Mouse (Mus musculus): Measurements from ENCODE around the gene Hba-a2. TPM values are rescaled to one million over a fixed set of nuclear protein-coding genes. Genes with fewer than 3 reads are reported as not detected.
"Not testable (repeated sequence)": the region's sequence is repeated elsewhere in the genome, so short reads cannot be mapped to it uniquely, and the experiment has no call there.

Hba-a2 gene
- polyA plus RNA-seq (2014; fragmentation: Nextera tagmentation; extraction: Ambion mirVana): 5,591 and 5,690 TPM in 2 replicates

DNA sequence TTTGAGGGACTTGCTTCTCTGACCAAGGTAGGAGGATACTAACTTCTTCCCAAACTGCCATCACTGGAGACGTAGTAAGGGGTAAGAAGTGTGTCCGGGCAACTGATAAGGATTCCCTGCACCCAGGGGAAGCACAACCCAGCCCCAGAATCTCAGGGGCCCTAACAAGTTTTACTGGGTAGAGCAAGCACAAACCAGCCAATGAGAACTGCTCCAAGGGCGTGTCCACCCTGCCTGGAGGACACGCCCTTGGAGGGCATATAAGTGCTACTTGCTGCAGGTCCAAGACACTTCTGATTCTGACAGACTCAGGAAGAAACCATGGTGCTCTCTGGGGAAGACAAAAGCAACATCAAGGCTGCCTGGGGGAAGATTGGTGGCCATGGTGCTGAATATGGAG lies at the start of gene Hba-a2:
TSS of gene Hba-a2 (plus strand) at position 287 of the 400 bp plus-strand sequence.
- WGBS: no CpG with 5 or more reads among the region's 4 CpGs
- not testable (repeated sequence) for H3K4me3 ChIP-seq (ENCODE audit: low read depth, low read length); H3K36me3 ChIP-seq (ENCODE audit: control insufficient read depth, insufficient read depth, low read length); H3K9me3 ChIP-seq (ENCODE audit: control insufficient read depth, low read length); H3K27me3 ChIP-seq (ENCODE audit: control insufficient read depth, insufficient read depth, low read length); H3K9ac ChIP-seq (ENCODE audit: low read length); H3K4me2 ChIP-seq; ATAC-seq (ENCODE audit: low FRiP score); H3K4me1 ChIP-seq (ENCODE audit: control insufficient read depth, insufficient read depth, low read length); DNase-seq (ENCODE audit: low spot score, missing footprints); H3K27ac ChIP-seq (ENCODE audit: low read depth, low read length)

DNA sequence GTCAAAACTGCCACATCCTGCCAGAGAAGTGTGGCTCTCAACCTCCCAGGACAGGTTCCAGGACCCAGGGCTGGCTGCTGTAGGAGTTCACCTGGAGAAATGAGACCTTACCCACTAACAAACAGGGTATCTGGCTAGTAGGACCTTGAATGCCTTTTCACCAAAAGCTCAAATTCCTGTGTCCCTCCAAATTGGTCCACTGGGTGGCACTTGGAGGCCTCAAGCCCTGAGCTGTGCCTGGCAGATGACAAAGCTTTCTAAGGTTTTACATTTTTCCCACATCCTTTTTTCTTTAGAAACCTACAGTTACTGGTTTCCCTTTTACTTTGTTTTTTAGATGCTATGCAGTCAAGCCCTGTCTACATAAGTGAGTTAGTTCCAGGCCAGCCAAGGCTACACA lies 49.2 kb upstream of the Hba-a2 start:
- H3K4me1 ChIP-seq (ENCODE audit: control insufficient read depth, insufficient read depth, low read length): no peaks in the 10 kb centered on the region
- no peak overlapping the region for H3K4me3 ChIP-seq (ENCODE audit: low read depth, low read length)
- H3K27me3 ChIP-seq (ENCODE audit: control insufficient read depth, insufficient read depth, low read length): no peaks in the 10 kb centered on the region
- H3K9ac ChIP-seq (ENCODE audit: low read length): no peak overlapping the region
- no peak overlapping the region for H3K4me2 ChIP-seq
- no peak for ATAC-seq (ENCODE audit: low FRiP score)
- DNase-seq (ENCODE audit: low spot score, missing footprints): no peak
- H3K36me3 ChIP-seq (ENCODE audit: control insufficient read depth, insufficient read depth, low read length): no peaks in the 10 kb centered on the region; the same call in 1 of the 2 replicates
- H3K9me3 ChIP-seq (ENCODE audit: control insufficient read depth, low read length): no peaks in the 10 kb centered on the region
- H3K27ac ChIP-seq (ENCODE audit: low read depth, low read length): no peak overlapping the region

DNA sequence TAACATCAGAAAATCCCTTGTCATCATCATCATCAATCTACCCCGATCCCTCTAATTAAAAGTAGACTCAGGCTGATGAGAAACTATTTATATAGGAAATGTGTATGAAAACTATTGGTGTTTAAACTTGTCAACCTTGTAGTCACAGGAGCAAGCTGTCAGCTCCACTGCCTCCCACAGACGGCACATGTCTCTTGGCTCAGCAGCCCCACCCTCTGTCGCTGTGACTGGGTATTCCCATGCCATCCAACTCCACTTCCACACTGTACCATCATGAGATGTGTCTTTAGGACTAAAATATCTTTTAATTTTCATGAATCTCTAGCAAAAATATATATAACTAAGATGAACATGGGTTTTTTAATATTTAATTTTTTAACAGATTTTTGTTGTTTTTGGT lies 47.9 kb upstream of the Hba-a2 start:
- Histone ChIP-seq H3K9me3 (ENCODE audit: control insufficient read depth, low read length) (no peaks in the 10 kb centered on the region), H3K36me3 (ENCODE audit: control insufficient read depth, insufficient read depth, low read length) (no peaks in the 10 kb centered on the region; the same call in 1 of the 2 replicates), H3K27ac (ENCODE audit: low read depth, low read length) (no peak overlapping the region), H3K27me3 (ENCODE audit: control insufficient read depth, insufficient read depth, low read length) (no peaks in the 10 kb centered on the region), H3K4me1 (ENCODE audit: control insufficient read depth, insufficient read depth, low read length) (no peaks in the 10 kb centered on the region), H3K9ac (ENCODE audit: low read length) (no peak overlapping the region), H3K4me3 (ENCODE audit: low read depth, low read length) (no peak overlapping the region), H3K4me2 (no peak overlapping the region)
- WGBS: 90% methylated on average over 3 of the region's 3 CpGs
- ATAC-seq (ENCODE audit: low FRiP score) (no peak), DNase-seq (ENCODE audit: low spot score, missing footprints) (no peak)

DNA sequence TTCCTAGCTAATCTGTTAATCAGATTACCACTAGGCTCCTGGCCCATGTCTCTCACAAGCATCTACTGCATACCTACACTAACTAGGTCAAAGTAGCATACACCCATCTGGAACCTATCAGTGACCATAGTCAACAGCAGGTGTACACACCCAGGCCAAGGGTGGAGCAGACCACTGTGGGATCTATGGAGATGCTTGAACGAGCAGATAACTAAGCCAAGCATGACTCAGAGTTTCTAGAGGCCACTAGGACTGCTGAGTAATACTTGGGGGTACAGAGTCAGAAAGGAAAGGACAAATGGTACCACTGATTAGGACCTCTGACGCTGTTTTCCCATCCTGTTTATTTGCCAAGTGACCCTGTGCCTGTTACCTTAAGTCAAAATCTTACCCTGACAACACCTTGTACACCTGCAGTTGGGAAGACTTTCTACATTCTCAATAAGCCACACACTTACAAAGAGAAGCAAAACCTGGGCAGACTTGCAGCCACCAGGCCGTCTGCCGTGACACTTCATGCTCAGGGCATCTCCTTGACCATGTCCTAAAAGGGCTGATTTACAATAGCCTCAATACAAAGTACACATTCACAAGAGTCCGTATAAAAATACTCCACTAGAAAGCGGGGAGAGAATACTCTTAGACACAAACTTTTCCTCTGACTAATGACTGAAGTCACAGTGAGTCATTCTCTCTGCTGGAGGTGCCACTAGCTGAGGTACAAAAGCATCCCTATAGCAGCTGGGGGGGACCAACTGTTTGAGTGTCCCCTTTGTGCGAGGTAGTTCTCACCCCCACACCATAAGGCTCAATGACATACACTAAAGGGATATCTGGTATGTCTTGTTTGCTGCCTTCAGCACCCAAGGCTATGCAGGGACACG lies 45.2 kb upstream of the Hba-a2 start:
- 88% methylated on average over 8 of the region's 8 CpGs for WGBS
- ATAC-seq (ENCODE audit: low FRiP score) (peak; percentile 38; the same call in 1 of the 2 replicates), DNase-seq (ENCODE audit: low spot score, missing footprints) (no peak)
- no peak overlapping the region for H3K4me3 ChIP-seq (ENCODE audit: low read depth, low read length)
- no peak overlapping the region for H3K4me2 ChIP-seq
- no peaks in the 10 kb centered on the region for H3K27me3 ChIP-seq (ENCODE audit: control insufficient read depth, insufficient read depth, low read length)
- no peaks in the 10 kb centered on the region for H3K4me1 ChIP-seq (ENCODE audit: control insufficient read depth, insufficient read depth, low read length)
- no peaks in the 10 kb centered on the region for H3K36me3 ChIP-seq (ENCODE audit: control insufficient read depth, insufficient read depth, low read length)
- no peaks in the 10 kb centered on the region for H3K9me3 ChIP-seq (ENCODE audit: control insufficient read depth, low read length)
- no peak overlapping the region for H3K27ac ChIP-seq (ENCODE audit: low read depth, low read length)
- H3K9ac ChIP-seq (ENCODE audit: low read length): no peak overlapping the region

DNA sequence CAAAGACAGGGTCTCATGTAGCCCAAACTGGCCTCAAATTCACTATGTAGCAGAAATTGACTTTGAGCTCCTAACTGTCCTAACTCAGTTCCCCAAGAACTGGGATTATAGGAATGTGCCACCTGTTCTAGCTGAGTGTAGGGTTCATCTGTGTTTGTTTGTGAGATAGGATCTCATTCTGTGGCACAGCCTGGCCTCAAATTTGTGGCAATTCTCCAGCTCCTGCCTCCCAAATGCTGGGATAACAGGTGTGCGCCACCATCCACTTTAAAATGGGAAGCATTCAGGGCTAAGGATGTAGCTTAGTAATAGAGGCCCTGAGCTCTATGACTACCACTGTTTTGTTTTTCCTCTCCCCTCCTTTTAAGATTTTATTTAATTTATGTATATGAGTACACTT lies 43.2 kb upstream of the Hba-a2 start:
- Histone ChIP-seq H3K9ac (ENCODE audit: low read length) (no peak overlapping the region), H3K9me3 (ENCODE audit: control insufficient read depth, low read length) (no peaks in the 10 kb centered on the region), H3K4me3 (ENCODE audit: low read depth, low read length) (no peak overlapping the region), H3K4me1 (ENCODE audit: control insufficient read depth, insufficient read depth, low read length) (no peaks in the 10 kb centered on the region), H3K4me2 (no peak overlapping the region), H3K36me3 (ENCODE audit: control insufficient read depth, insufficient read depth, low read length) (no peaks in the 10 kb centered on the region), H3K27ac (ENCODE audit: low read depth, low read length) (no peak overlapping the region), H3K27me3 (ENCODE audit: control insufficient read depth, insufficient read depth, low read length) (no peaks in the 10 kb centered on the region)
- WGBS: 100% methylated on average over 1 of the region's 1 CpGs
- ATAC-seq (ENCODE audit: low FRiP score) (no peak), DNase-seq (ENCODE audit: low spot score, missing footprints) (no peak)

DNA sequence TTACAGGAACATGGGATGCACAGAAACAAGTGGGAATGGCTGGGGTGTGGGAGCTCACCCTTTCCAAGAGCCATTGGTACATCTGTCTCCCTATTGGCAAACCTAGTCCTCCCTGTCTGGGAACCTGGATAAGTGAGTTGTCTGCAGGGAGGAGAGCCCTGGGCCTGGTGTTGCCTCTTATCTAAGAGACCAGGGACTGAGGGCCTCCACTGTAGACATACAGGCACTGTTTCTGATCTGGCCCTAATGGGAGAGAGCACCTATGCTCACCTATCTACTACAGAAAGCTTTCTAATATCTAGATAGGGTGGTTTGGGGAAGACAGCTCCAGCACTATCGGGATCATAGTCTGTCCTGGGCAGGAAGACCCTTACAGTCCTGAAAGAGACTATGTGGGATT lies 40.1 kb upstream of the Hba-a2 start:
- Histone ChIP-seq H3K4me2 (no peak overlapping the region), H3K4me3 (ENCODE audit: low read depth, low read length) (no peak overlapping the region), H3K9ac (ENCODE audit: low read length) (no peak overlapping the region), H3K27ac (ENCODE audit: low read depth, low read length) (no peak overlapping the region), H3K27me3 (ENCODE audit: control insufficient read depth, insufficient read depth, low read length) (no peaks in the 10 kb centered on the region), H3K36me3 (ENCODE audit: control insufficient read depth, insufficient read depth, low read length) (peaks cover 3% of the 10 kb centered on the region; the same call in 1 of the 2 replicates), H3K9me3 (ENCODE audit: control insufficient read depth, low read length) (no peaks in the 10 kb centered on the region), H3K4me1 (ENCODE audit: control insufficient read depth, insufficient read depth, low read length) (no peaks in the 10 kb centered on the region)
- 96% methylated on average over 1 of the region's 1 CpGs for WGBS
- DNase-seq (ENCODE audit: low spot score, missing footprints) (no peak), ATAC-seq (ENCODE audit: low FRiP score) (no peak)

DNA sequence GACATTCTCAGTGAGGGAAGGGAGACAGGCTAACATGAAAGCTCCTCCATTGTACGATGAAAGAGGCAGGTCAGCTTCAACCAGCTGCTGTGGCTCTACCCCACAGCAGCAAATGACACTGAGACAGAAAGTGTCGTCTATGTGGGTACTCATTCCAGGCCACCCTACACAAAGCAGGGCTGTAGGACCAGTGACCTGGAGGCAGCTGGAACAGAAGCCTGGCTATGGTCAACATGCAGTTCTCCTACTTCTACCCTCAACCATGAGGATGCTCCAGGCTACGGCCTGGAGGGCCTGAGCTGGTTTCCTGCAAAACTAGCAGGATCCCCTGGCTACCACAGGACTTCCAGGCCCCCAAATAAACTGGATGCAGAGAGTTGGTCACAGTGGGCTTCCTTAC lies 39.7 kb upstream of the Hba-a2 start:
- H3K4me3 ChIP-seq (ENCODE audit: low read depth, low read length): no peak overlapping the region
- no peak for ATAC-seq (ENCODE audit: low FRiP score)
- H3K9ac ChIP-seq (ENCODE audit: low read length): no peak overlapping the region
- 89% methylated on average over 3 of the region's 3 CpGs for WGBS
- H3K4me1 ChIP-seq (ENCODE audit: control insufficient read depth, insufficient read depth, low read length): no peaks in the 10 kb centered on the region
- DNase-seq (ENCODE audit: low spot score, missing footprints): no peak
- peaks cover 3% of the 10 kb centered on the region; the same call in 1 of the 2 replicates for H3K36me3 ChIP-seq (ENCODE audit: control insufficient read depth, insufficient read depth, low read length)
- no peaks in the 10 kb centered on the region for H3K9me3 ChIP-seq (ENCODE audit: control insufficient read depth, low read length)
- no peaks in the 10 kb centered on the region for H3K27me3 ChIP-seq (ENCODE audit: control insufficient read depth, insufficient read depth, low read length)
- H3K4me2 ChIP-seq: no peak overlapping the region
- H3K27ac ChIP-seq (ENCODE audit: low read depth, low read length): no peak overlapping the region

DNA sequence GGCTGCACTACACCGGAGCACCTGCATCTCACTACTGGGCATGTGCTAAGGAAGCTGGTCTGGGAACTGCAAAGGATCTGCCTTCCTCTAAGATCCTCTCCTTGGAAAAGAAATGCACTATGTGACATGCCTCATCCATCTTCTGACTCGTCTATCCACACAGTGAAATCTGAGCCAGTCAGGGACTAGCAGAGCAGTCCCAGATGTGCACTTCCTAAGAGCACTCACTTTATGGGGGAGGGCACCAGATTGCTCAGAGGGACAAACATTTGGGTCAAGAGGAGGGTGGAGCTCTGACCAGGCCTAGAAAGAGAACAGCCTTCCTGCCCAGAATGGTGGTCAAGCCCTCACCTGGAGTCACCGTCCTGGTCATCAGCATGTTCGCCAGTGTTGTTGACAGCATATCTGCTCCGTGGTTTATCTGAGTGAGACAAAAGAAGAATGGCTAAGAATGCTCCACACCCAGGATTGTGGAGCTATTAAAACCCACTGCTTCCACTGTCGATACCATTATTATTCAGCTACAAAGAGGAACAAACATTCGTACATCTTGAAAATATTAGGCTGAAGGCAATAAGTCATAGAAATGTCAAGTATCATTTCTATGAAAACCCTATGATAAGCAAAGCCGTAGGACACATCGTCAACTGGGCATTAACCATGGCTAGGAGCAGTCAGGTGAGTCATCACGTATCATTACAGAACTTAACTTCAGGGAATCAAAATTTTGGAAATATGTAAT lies 33.4 kb upstream of the Hba-a2 start:
- ATAC-seq (ENCODE audit: low FRiP score): no peak
- H3K27ac ChIP-seq (ENCODE audit: low read depth, low read length): no peak overlapping the region
- no peaks in the 10 kb centered on the region for H3K27me3 ChIP-seq (ENCODE audit: control insufficient read depth, insufficient read depth, low read length)
- H3K36me3 ChIP-seq (ENCODE audit: control insufficient read depth, insufficient read depth, low read length): peaks cover 5% of the 10 kb centered on the region; the same call in 1 of the 2 replicates
- no peak overlapping the region for H3K9ac ChIP-seq (ENCODE audit: low read length)
- no peaks in the 10 kb centered on the region; the same call in none of the 2 replicates for H3K4me1 ChIP-seq (ENCODE audit: control insufficient read depth, insufficient read depth, low read length)
- no peak overlapping the region for H3K4me2 ChIP-seq
- H3K4me3 ChIP-seq (ENCODE audit: low read depth, low read length): no peak overlapping the region
- no peak for DNase-seq (ENCODE audit: low spot score, missing footprints)
- 94% methylated on average over 10 of the region's 10 CpGs for WGBS
- H3K9me3 ChIP-seq (ENCODE audit: control insufficient read depth, low read length): no peaks in the 10 kb centered on the region

All from midbrain, embryonic 11.5 days (tissue).